Mouse (Mus musculus) lung, postnatal 0 days (tissue): ENCODE results near the gene Tsku.

Source experiments
- CTCF ChIP-seq: IDR thresholded peaks from 2 replicates; pipeline ENCODE4 v1.5.1; 2016; ENCODE audit warnings: antibody characterized with exemption, mild to moderate bottlenecking
- EP300 ChIP-seq: IDR thresholded peaks from 2 replicates; pipeline ENCODE4 v1.6.1; 2016; ENCODE audit warnings: antibody characterized with exemption, mild to moderate bottlenecking, control low read depth

- no peak for TF ChIP-seq CTCF
- no peak for TF ChIP-seq EP300
These were observed 11.3 kb downstream of the Tsku start for GRCm38 (mm10) chr7:98349821-98350220.
